Mouse (Mus musculus): Measurements from ENCODE around the gene Cmip. TPM values are rescaled to one million over a fixed set of nuclear protein-coding genes. Genes with fewer than 3 reads are reported as not detected.

Gene Cmip
- polyA plus RNA-seq, 1 experiment from 2014 or later = 27.0 TPM

DNA sequence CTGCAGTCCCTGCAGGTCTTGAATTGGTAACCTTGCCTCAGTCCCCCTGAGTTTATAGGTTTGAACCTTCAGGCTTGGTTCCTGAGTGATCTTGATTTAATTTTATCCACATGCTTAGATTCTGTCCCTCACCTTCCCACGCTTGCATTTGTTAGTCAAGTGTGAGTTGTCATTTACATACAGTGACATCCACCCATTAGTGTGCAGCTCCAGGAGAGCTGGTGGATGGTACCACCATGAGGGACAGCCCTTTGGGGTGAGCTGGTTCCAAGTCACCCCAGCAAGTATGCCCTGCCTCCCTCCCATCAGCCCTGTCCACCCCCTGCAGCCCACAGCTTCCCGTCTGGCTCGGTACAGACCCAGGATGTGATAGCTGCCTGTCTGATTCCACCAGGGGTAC, 117.2 kb downstream of the Cmip start:
- H3K9ac ChIP-seq (ENCODE audit: low read depth, low read length) = no peak overlapping the region
- no peak for ATAC-seq (ENCODE audit: low FRiP score)
- 77% methylated on average over 3 of the region's 3 CpGs for WGBS

GRCm38 (mm10) chr8:117376997-117377396, 120.1 kb downstream of the Cmip start:
- ATAC-seq (ENCODE audit: low FRiP score) = no peak
- no peak overlapping the region for H3K9ac ChIP-seq (ENCODE audit: low read depth, low read length)
- H3K27ac ChIP-seq (ENCODE audit: low read depth, low read length) = no peak overlapping the region
- no peak overlapping the region for H3K4me2 ChIP-seq (replicated peaks; ENCODE audit: low read depth, low read length)
- no peaks in the 10 kb centered on the region for H3K27me3 ChIP-seq (ENCODE audit: control insufficient read depth, insufficient read depth, low read length)
- 60% methylated on average over 16 of the region's 16 CpGs for WGBS
- peaks cover 3% of the 10 kb centered on the region for H3K4me1 ChIP-seq (replicated peaks; ENCODE audit: control insufficient read depth, insufficient read depth, low read length)
- H3K36me3 ChIP-seq (ENCODE audit: control insufficient read depth, insufficient read depth, low read length) = no peaks in the 10 kb centered on the region
- no peak for DNase-seq (ENCODE audit: low spot score)
- H3K9me3 ChIP-seq (ENCODE audit: control insufficient read depth, low read length) = no peaks in the 10 kb centered on the region
- no peak overlapping the region for H3K4me3 ChIP-seq (ENCODE audit: low read depth, low read length)

More for the DNA sequence above, 117.2 kb downstream of the Cmip start:
- H3K4me3 ChIP-seq (ENCODE audit: low read depth, low read length) = no peak overlapping the region
- no peaks in the 10 kb centered on the region for H3K27me3 ChIP-seq (ENCODE audit: control insufficient read depth, insufficient read depth, low read length)
- H3K4me1 ChIP-seq (replicated peaks; ENCODE audit: control insufficient read depth, insufficient read depth, low read length) = peaks cover 11% of the 10 kb centered on the region
- H3K9me3 ChIP-seq (ENCODE audit: control insufficient read depth, low read length) = no peaks in the 10 kb centered on the region
- H3K36me3 ChIP-seq (ENCODE audit: control insufficient read depth, insufficient read depth, low read length) = no peaks in the 10 kb centered on the region
- no peak overlapping the region for H3K4me2 ChIP-seq (replicated peaks; ENCODE audit: low read depth, low read length)
- H3K27ac ChIP-seq (ENCODE audit: low read depth, low read length) = no peak overlapping the region
- DNase-seq (ENCODE audit: low spot score) = no peak

GRCm38 (mm10) chr8:117378625-117379024, 121.8 kb downstream of the Cmip start:
- Histone ChIP-seq H3K4me2 (replicated peaks; ENCODE audit: low read depth, low read length) (no peak overlapping the region), H3K4me1 (replicated peaks; ENCODE audit: control insufficient read depth, insufficient read depth, low read length) (no peaks in the 10 kb centered on the region), H3K27me3 (ENCODE audit: control insufficient read depth, insufficient read depth, low read length) (no peaks in the 10 kb centered on the region), H3K9ac (ENCODE audit: low read depth, low read length) (no peak overlapping the region), H3K36me3 (ENCODE audit: control insufficient read depth, insufficient read depth, low read length) (no peaks in the 10 kb centered on the region), H3K4me3 (ENCODE audit: low read depth, low read length) (no peak overlapping the region), H3K9me3 (ENCODE audit: control insufficient read depth, low read length) (no peaks in the 10 kb centered on the region), H3K27ac (ENCODE audit: low read depth, low read length) (no peak overlapping the region)
- WGBS = 79% methylated on average over 7 of the region's 7 CpGs
- no peak for ATAC-seq (ENCODE audit: low FRiP score)
- DNase-seq (ENCODE audit: low spot score) = no peak

- peak; percentile 56 for ATAC-seq (ENCODE audit: low FRiP score)
- Histone ChIP-seq H3K4me3 (ENCODE audit: low read depth, low read length) (no peak overlapping the region), H3K36me3 (ENCODE audit: control insufficient read depth, insufficient read depth, low read length) (no peaks in the 10 kb centered on the region), H3K27me3 (ENCODE audit: control insufficient read depth, insufficient read depth, low read length) (no peaks in the 10 kb centered on the region), H3K9ac (ENCODE audit: low read depth, low read length) (no peak overlapping the region), H3K4me2 (replicated peaks; ENCODE audit: low read depth, low read length) (no peak overlapping the region), H3K9me3 (ENCODE audit: control insufficient read depth, low read length) (no peaks in the 10 kb centered on the region), H3K4me1 (replicated peaks; ENCODE audit: control insufficient read depth, insufficient read depth, low read length) (no peaks in the 10 kb centered on the region), H3K27ac (ENCODE audit: low read depth, low read length) (no peak overlapping the region)
- 60% methylated on average over 10 of the region's 10 CpGs for WGBS
- DNase-seq (ENCODE audit: low spot score) = peak; percentile 48
Observed at GRCm38 (mm10) chr8:117379131-117379530, 122.3 kb downstream of the Cmip start.

GRCm38 (mm10) chr8:117380796-117381195, 123.9 kb downstream of the Cmip start:
- H3K9me3 ChIP-seq (ENCODE audit: control insufficient read depth, low read length) = no peaks in the 10 kb centered on the region
- H3K27me3 ChIP-seq (ENCODE audit: control insufficient read depth, insufficient read depth, low read length) = no peaks in the 10 kb centered on the region
- H3K9ac ChIP-seq (ENCODE audit: low read depth, low read length) = no peak overlapping the region
- DNase-seq (ENCODE audit: low spot score) = no peak
- no peak overlapping the region for H3K4me3 ChIP-seq (ENCODE audit: low read depth, low read length)
- H3K4me1 ChIP-seq (replicated peaks; ENCODE audit: control insufficient read depth, insufficient read depth, low read length) = no peaks in the 10 kb centered on the region
- 76% methylated on average over 8 of the region's 8 CpGs for WGBS
- no peak overlapping the region for H3K4me2 ChIP-seq (replicated peaks; ENCODE audit: low read depth, low read length)
- ATAC-seq (ENCODE audit: low FRiP score) = no peak
- H3K27ac ChIP-seq (ENCODE audit: low read depth, low read length) = no peak overlapping the region
- H3K36me3 ChIP-seq (ENCODE audit: control insufficient read depth, insufficient read depth, low read length) = no peaks in the 10 kb centered on the region

DNA sequence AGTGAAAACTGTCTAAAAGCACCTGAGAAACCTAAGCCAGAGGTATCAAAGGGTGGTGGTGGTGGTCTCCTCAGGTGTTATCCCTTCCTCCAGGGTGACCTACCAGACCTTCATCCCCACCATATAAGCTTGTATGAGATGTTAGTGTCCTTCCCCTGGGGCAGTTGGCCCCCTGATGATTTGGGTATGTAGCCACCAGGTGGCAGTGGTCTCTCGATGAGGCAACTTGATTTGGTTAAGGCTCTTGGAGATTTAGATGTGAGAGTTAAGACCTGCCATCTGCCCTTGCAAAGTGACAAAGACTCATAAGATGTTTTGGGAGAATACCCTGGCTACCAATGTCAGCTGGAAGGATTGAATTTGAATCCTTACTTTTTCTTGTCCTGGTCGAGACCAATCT, 129.3 kb downstream of the Cmip start:
- Histone ChIP-seq H3K4me2 (replicated peaks; ENCODE audit: low read depth, low read length) (no peak overlapping the region), H3K9ac (ENCODE audit: low read depth, low read length) (no peak overlapping the region), H3K36me3 (ENCODE audit: control insufficient read depth, insufficient read depth, low read length) (no peaks in the 10 kb centered on the region), H3K9me3 (ENCODE audit: control insufficient read depth, low read length) (no peaks in the 10 kb centered on the region), H3K4me3 (ENCODE audit: low read depth, low read length) (no peak overlapping the region), H3K27me3 (ENCODE audit: control insufficient read depth, insufficient read depth, low read length) (no peaks in the 10 kb centered on the region), H3K27ac (ENCODE audit: low read depth, low read length) (no peak overlapping the region), H3K4me1 (replicated peaks; ENCODE audit: control insufficient read depth, insufficient read depth, low read length) (no peaks in the 10 kb centered on the region)
- DNase-seq (ENCODE audit: low spot score) = peak; percentile 43
- no peak for ATAC-seq (ENCODE audit: low FRiP score)
- 76% methylated on average over 2 of the region's 2 CpGs for WGBS

GRCm38 (mm10) chr8:117387642-117388041, 130.8 kb downstream of the Cmip start:
- no peaks in the 10 kb centered on the region for H3K36me3 ChIP-seq (ENCODE audit: control insufficient read depth, insufficient read depth, low read length)
- no peaks in the 10 kb centered on the region for H3K27me3 ChIP-seq (ENCODE audit: control insufficient read depth, insufficient read depth, low read length)
- H3K9ac ChIP-seq (ENCODE audit: low read depth, low read length) = no peak overlapping the region
- no peak overlapping the region for H3K27ac ChIP-seq (ENCODE audit: low read depth, low read length)
- 63% methylated on average over 10 of the region's 10 CpGs for WGBS
- no peak overlapping the region for H3K4me2 ChIP-seq (replicated peaks; ENCODE audit: low read depth, low read length)
- ATAC-seq (ENCODE audit: low FRiP score) (no peak), DNase-seq (ENCODE audit: low spot score) (no peak)
- no peak overlapping the region for H3K4me3 ChIP-seq (ENCODE audit: low read depth, low read length)
- H3K4me1 ChIP-seq (replicated peaks; ENCODE audit: control insufficient read depth, insufficient read depth, low read length) = no peaks in the 10 kb centered on the region
- H3K9me3 ChIP-seq (ENCODE audit: control insufficient read depth, low read length) = no peaks in the 10 kb centered on the region

GRCm38 (mm10) chr8:117388370-117388769, 131.5 kb downstream of the Cmip start:
- H3K9ac ChIP-seq (ENCODE audit: low read depth, low read length) = no peak overlapping the region
- no peaks in the 10 kb centered on the region for H3K27me3 ChIP-seq (ENCODE audit: control insufficient read depth, insufficient read depth, low read length)
- 84% methylated on average over 8 of the region's 8 CpGs for WGBS
- no peak for ATAC-seq (ENCODE audit: low FRiP score)
- H3K4me1 ChIP-seq (replicated peaks; ENCODE audit: control insufficient read depth, insufficient read depth, low read length) = no peaks in the 10 kb centered on the region
- DNase-seq (ENCODE audit: low spot score) = no peak
- H3K4me2 ChIP-seq (replicated peaks; ENCODE audit: low read depth, low read length) = no peak overlapping the region
- no peak overlapping the region for H3K4me3 ChIP-seq (ENCODE audit: low read depth, low read length)
- H3K36me3 ChIP-seq (ENCODE audit: control insufficient read depth, insufficient read depth, low read length) = no peaks in the 10 kb centered on the region
- no peak overlapping the region for H3K27ac ChIP-seq (ENCODE audit: low read depth, low read length)
- no peaks in the 10 kb centered on the region for H3K9me3 ChIP-seq (ENCODE audit: control insufficient read depth, low read length)

- H3K27ac ChIP-seq (ENCODE audit: low read depth, low read length) = no peak overlapping the region
- no peak overlapping the region for H3K9ac ChIP-seq (ENCODE audit: low read depth, low read length)
- no peak for ATAC-seq (ENCODE audit: low FRiP score)
- no peaks in the 10 kb centered on the region for H3K9me3 ChIP-seq (ENCODE audit: control insufficient read depth, low read length)
- no peak overlapping the region for H3K4me2 ChIP-seq (replicated peaks; ENCODE audit: low read depth, low read length)
- peaks cover 5% of the 10 kb centered on the region; the same call in 1 of the 2 replicates for H3K36me3 ChIP-seq (ENCODE audit: control insufficient read depth, insufficient read depth, low read length)
- no peaks in the 10 kb centered on the region; the same call in 1 of the 2 replicates for H3K4me1 ChIP-seq (replicated peaks; ENCODE audit: control insufficient read depth, insufficient read depth, low read length)
- no peaks in the 10 kb centered on the region for H3K27me3 ChIP-seq (ENCODE audit: control insufficient read depth, insufficient read depth, low read length)
- WGBS = 67% methylated on average over 6 of the region's 6 CpGs
- no peak for DNase-seq (ENCODE audit: low spot score)
- H3K4me3 ChIP-seq (ENCODE audit: low read depth, low read length) = no peak overlapping the region
Observed at GRCm38 (mm10) chr8:117393853-117394252, 137.0 kb downstream of the Cmip start.

Data from hindbrain, embryonic 11.5 days (tissue).